Mouse (Mus musculus): Measurements from ENCODE around the gene Cacnb2. TPM values are rescaled to one million over a fixed set of nuclear protein-coding genes. Genes with fewer than 3 reads are reported as not detected.

Gene Cacnb2
- polyA plus RNA-seq, 1 experiment: 6.3 TPM

DNA sequence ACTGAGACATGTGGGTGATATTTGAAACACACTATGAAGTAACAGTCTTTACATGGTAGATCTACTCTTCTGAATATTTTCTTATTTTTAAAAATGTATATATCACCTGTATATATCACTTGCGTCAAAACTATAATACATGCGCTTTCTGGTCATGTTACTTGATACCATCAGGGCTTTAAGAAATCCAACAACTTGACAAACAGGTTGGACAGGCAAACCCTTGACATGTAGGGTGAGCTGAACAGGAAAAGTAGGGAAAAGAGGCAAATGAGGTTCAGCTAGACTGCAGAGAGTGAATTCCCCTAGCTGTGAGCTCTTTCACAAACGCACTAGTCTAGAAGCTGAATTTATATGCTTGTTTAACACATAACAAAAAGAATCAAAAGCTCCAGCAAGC is 423.9 kb downstream of the Cacnb2 start:
- Histone ChIP-seq H3K4me3 (replicated peaks; ENCODE audit: extremely low read depth, low read depth, low read length) (no peak overlapping the region), H3K4me1 (ENCODE audit: control insufficient read depth, insufficient read depth, low read length) (peaks cover 2% of the 10 kb centered on the region; the same call in 1 of the 2 replicates)
- DNase-seq: no peak
- no peak for TF ChIP-seq CTCF (IDR thresholded peaks at IDR 0.05; ENCODE audit: insufficient read depth, low read length)
- 75% methylated on average over 3 of the region's 3 CpGs for WGBS

DNA sequence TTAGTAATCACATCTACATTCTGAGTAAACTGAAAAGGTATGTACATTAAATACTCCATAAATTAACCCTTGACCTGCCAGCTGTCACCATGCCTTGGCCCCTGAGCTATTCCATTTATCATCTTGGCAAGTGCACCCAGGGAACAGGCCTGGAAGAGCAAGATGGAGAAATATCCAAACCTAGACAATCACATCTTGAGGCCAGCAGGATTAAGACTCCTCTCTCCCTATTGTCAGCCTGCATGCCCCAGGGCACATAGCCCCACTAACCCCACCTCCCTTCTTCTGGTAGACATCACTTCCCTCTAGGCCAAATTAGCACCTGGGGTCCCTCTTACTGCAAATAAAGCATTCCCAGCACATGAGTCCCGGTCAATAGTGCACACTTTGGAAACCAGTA is 424.9 kb downstream of the Cacnb2 start:
- no peak overlapping the region for H3K4me3 ChIP-seq (replicated peaks; ENCODE audit: extremely low read depth, low read depth, low read length)
- peaks cover 2% of the 10 kb centered on the region; the same call in 1 of the 2 replicates for H3K4me1 ChIP-seq (ENCODE audit: control insufficient read depth, insufficient read depth, low read length)
- 100% methylated on average over 1 of the region's 1 CpGs for WGBS
- DNase-seq: no peak
- TF ChIP-seq POLR2A (IDR thresholded peaks at IDR 0.05; ENCODE audit: borderline replicate concordance, extremely low read depth, low read depth, low read length) (no peak), CTCF (IDR thresholded peaks at IDR 0.05; ENCODE audit: insufficient read depth, low read length) (no peak)

Other genes starting within 250 kb of the Cacnb2 start
- 0.12 and 0.22 TPM in 2 replicates for gene Slc39a12, start 214.8 kb upstream of the Cacnb2 start, polyA plus RNA-seq (2012; rRNA removed)

Measured in lung, adult 2 months (tissue).